Mouse (Mus musculus): ENCODE data around the gene Arhgap32. TPM values are rescaled to one million over a fixed set of nuclear protein-coding genes. Genes with fewer than 3 reads are reported as not detected.

The Arhgap32 gene
- polyA plus RNA-seq, 1 experiment = 233 TPM

GRCm38 (mm10) chr9:32098425-32099155 is 17.3 kb upstream of the Arhgap32 start:
- WGBS = 92% methylated on average over 9 of the region's 9 CpGs
- TF ChIP-seq CTCF (IDR thresholded peaks at IDR 0.05; ENCODE audit: insufficient read depth, low read depth, low read length) (no peak), POLR2A (IDR thresholded peaks at IDR 0.05; ENCODE audit: insufficient read depth, low read depth, low read length) (no peak)
- H3K4me1 ChIP-seq (ENCODE audit: control insufficient read depth, insufficient read depth, low read length) = peaks cover 10% of the 10 kb centered on the region
- H3K27ac ChIP-seq (ENCODE audit: insufficient read depth, low read depth, low read length) = no peak overlapping the region
- no peak overlapping the region for H3K4me3 ChIP-seq (ENCODE audit: insufficient read depth, low read depth, low read length)

- H3K4me1 ChIP-seq (ENCODE audit: control insufficient read depth, insufficient read depth, low read length) = peaks cover 10% of the 10 kb centered on the region
- TF ChIP-seq POLR2A (IDR thresholded peaks at IDR 0.05; ENCODE audit: insufficient read depth, low read depth, low read length) (no peak), CTCF (IDR thresholded peaks at IDR 0.05; ENCODE audit: insufficient read depth, low read depth, low read length) (no peak)
- H3K4me3 ChIP-seq (ENCODE audit: insufficient read depth, low read depth, low read length) = no peak overlapping the region
- H3K27ac ChIP-seq (ENCODE audit: insufficient read depth, low read depth, low read length) = no peak overlapping the region
- WGBS = 84% methylated on average over 8 of the region's 8 CpGs
These were observed 15.4 kb upstream of the Arhgap32 start for GRCm38 (mm10) chr9:32100561-32100960.

DNA sequence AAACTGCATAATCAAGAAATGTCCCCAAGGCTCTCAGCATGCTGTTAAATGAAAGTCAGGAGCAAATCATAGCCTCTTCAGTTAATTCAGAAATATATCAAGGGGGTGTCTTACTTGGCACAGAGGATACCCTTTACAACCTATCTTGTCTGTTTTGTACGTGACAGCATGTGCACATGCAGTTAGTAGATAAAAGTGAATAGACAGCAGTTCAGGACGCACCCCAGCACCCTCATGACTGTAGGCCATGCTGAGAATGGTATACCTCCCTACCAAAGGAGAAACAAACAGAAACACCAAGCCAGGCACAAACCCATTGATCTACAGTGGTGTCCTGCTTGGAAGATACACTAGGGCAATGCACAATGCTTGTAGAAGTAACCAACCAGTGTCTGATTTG is 14.4 kb upstream of the Arhgap32 start:
- Histone ChIP-seq H3K27ac (ENCODE audit: insufficient read depth, low read depth, low read length) (no peak overlapping the region), H3K4me3 (ENCODE audit: insufficient read depth, low read depth, low read length) (no peak overlapping the region), H3K4me1 (ENCODE audit: control insufficient read depth, insufficient read depth, low read length) (peaks cover 7% of the 10 kb centered on the region)
- 93% methylated on average over 2 of the region's 2 CpGs for WGBS
- TF ChIP-seq POLR2A (IDR thresholded peaks at IDR 0.05; ENCODE audit: insufficient read depth, low read depth, low read length) (no peak), CTCF (IDR thresholded peaks at IDR 0.05; ENCODE audit: insufficient read depth, low read depth, low read length) (no peak)

- no peak for TF ChIP-seq POLR2A (IDR thresholded peaks at IDR 0.05; ENCODE audit: insufficient read depth, low read depth, low read length)
- TF ChIP-seq CTCF (IDR thresholded peaks at IDR 0.05; ENCODE audit: insufficient read depth, low read depth, low read length) = no peak
- Histone ChIP-seq H3K4me1 (ENCODE audit: control insufficient read depth, insufficient read depth, low read length) (peaks cover 2% of the 10 kb centered on the region; the same call in 1 of the 2 replicates), H3K27ac (ENCODE audit: insufficient read depth, low read depth, low read length) (no peak overlapping the region), H3K4me3 (ENCODE audit: insufficient read depth, low read depth, low read length) (no peak overlapping the region)
- WGBS = 63% methylated on average over 8 of the region's 8 CpGs
These were observed 11.3 kb upstream of the Arhgap32 start for GRCm38 (mm10) chr9:32104670-32105069.

DNA sequence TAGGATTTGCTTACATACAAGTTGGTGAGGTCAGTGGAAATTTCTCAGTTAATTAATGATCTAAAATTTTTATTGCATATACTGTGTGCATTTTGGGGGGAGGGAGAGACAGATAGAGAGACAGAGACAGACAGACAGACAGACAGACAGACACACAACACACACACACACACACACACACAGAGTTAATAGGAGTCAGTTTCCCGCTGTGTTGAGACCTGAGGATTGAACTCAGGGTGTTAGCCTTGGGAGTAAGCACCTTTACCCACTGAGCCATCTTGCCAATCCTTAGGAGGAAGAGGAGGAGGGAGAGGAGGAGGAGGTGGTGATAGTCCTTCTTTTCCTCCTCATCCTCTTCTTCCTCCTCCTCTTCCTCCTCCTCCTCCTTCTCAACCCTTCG is 5.6 kb upstream of the Arhgap32 start:
- Histone ChIP-seq H3K4me3 (ENCODE audit: insufficient read depth, low read depth, low read length) (no peak overlapping the region), H3K27ac (ENCODE audit: insufficient read depth, low read depth, low read length) (no peak overlapping the region), H3K4me1 (ENCODE audit: control insufficient read depth, insufficient read depth, low read length) (no peaks in the 10 kb centered on the region)
- 96% methylated on average over 2 of the region's 2 CpGs for WGBS
- TF ChIP-seq POLR2A (IDR thresholded peaks at IDR 0.05; ENCODE audit: insufficient read depth, low read depth, low read length) (no peak), CTCF (IDR thresholded peaks at IDR 0.05; ENCODE audit: insufficient read depth, low read depth, low read length) (no peak)

- Histone ChIP-seq H3K4me3 (ENCODE audit: insufficient read depth, low read depth, low read length) (no peak overlapping the region), H3K4me1 (ENCODE audit: control insufficient read depth, insufficient read depth, low read length) (no peaks in the 10 kb centered on the region), H3K27ac (ENCODE audit: insufficient read depth, low read depth, low read length) (no peak overlapping the region)
- TF ChIP-seq CTCF (IDR thresholded peaks at IDR 0.05; ENCODE audit: insufficient read depth, low read depth, low read length) = no peak
- no peak for TF ChIP-seq POLR2A (IDR thresholded peaks at IDR 0.05; ENCODE audit: insufficient read depth, low read depth, low read length)
- WGBS = 88% methylated on average over 5 of the region's 5 CpGs
These were observed 336 bp downstream of the Arhgap32 start for GRCm38 (mm10) chr9:32116272-32116671.

DNA sequence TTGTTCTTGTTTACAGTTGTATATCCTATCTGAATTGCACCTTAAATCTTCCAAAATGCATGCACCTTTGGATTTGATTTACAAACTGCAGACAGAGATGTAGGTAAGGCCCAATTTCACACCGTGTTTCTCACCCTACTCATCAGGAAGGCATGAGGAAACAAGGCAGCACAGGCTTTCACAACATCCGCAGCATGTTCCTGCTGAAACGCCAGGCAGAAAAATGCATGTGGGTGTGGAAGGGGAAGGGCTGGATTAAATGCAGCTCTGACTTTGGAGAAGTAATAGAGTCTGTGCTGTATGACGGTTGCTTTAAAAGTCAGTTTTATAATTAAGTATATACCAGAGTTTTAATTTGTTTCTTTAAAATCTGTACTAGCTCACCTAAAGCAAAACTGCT is 1.9 kb downstream of the Arhgap32 start:
- no peak for TF ChIP-seq CTCF (IDR thresholded peaks at IDR 0.05; ENCODE audit: insufficient read depth, low read depth, low read length)
- TF ChIP-seq POLR2A (IDR thresholded peaks at IDR 0.05; ENCODE audit: insufficient read depth, low read depth, low read length) = no peak
- WGBS = 16% methylated on average over 4 of the region's 4 CpGs
- no peak overlapping the region for H3K4me3 ChIP-seq (ENCODE audit: insufficient read depth, low read depth, low read length)
- peak overlapping the region; percentile 66; the same call in 1 of the 2 replicates for H3K27ac ChIP-seq (ENCODE audit: insufficient read depth, low read depth, low read length)
- no peaks in the 10 kb centered on the region for H3K4me1 ChIP-seq (ENCODE audit: control insufficient read depth, insufficient read depth, low read length)

DNA sequence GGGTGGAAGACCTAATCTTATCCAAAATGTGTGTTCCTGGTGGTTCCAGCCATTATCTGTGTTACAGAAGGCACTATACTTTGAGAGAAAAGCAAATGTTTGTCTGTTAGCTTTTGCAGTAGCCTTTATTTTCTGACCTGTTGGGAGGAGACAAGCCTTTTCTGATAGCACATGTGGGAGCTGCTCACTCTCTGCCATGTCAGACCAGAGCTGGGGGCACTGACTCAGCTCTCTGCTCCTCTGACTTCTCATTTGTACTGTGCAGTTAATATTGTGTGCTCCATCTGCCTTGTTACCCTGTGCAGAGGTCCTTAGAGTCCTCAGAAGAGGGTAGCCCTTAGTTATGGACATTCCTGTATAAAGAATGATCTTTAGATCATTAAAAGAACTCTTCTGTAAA is 2.5 kb downstream of the Arhgap32 start:
- no peak overlapping the region; the same call in 1 of the 2 replicates for H3K27ac ChIP-seq (ENCODE audit: insufficient read depth, low read depth, low read length)
- H3K4me3 ChIP-seq (ENCODE audit: insufficient read depth, low read depth, low read length) = no peak overlapping the region
- TF ChIP-seq CTCF (IDR thresholded peaks at IDR 0.05; ENCODE audit: insufficient read depth, low read depth, low read length) = no peak
- no peak for TF ChIP-seq POLR2A (IDR thresholded peaks at IDR 0.05; ENCODE audit: insufficient read depth, low read depth, low read length)
- no peaks in the 10 kb centered on the region for H3K4me1 ChIP-seq (ENCODE audit: control insufficient read depth, insufficient read depth, low read length)

DNA sequence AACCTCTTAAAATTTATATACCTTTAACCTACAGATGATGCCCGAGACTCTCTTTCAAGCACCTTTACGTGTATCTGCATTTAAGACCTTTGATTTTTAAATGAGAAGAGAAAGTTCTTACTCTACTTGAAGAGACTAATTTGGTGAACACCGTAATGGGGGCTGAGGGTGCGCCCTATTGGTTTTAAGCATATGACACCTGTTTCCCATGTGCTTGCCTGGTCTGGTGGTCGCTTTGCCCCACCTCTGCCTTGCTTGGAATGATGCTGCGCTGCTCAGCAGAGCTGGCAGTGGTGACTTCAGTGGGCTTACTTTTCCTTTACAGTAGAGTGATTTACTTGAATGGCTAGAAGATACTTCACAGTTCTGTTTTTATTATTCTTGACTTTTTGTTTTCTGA is 3.6 kb downstream of the Arhgap32 start:
- WGBS = 95% methylated on average over 6 of the region's 6 CpGs
- Histone ChIP-seq H3K27ac (ENCODE audit: insufficient read depth, low read depth, low read length) (no peak overlapping the region), H3K4me1 (ENCODE audit: control insufficient read depth, insufficient read depth, low read length) (no peaks in the 10 kb centered on the region), H3K4me3 (ENCODE audit: insufficient read depth, low read depth, low read length) (no peak overlapping the region)
- TF ChIP-seq CTCF (IDR thresholded peaks at IDR 0.05; ENCODE audit: insufficient read depth, low read depth, low read length) (no peak), POLR2A (IDR thresholded peaks at IDR 0.05; ENCODE audit: insufficient read depth, low read depth, low read length) (no peak)
